Mouse (Mus musculus): Measurements from ENCODE around the gene Dnajb12. TPM values are rescaled to one million over a fixed set of nuclear protein-coding genes. Genes with fewer than 3 reads are reported as not detected.

Gene Dnajb12
- polyA plus RNA-seq, 1 experiment: 20.5 TPM

GRCm38 (mm10) chr10:59886081-59886466 lies 6.7 kb downstream of the Dnajb12 start:
- Histone ChIP-seq H3K27ac (ENCODE audit: control insufficient read depth, insufficient read depth, low read depth, low read length, poor library complexity) (no peak overlapping the region), H3K4me3 (replicated peaks; ENCODE audit: control insufficient read depth, low read depth, low read length) (no peak overlapping the region), H3K4me1 (ENCODE audit: control insufficient read depth, insufficient read depth, low read length) (peaks cover 11% of the 10 kb centered on the region)
- TF ChIP-seq POLR2A (IDR thresholded peaks at IDR 0.05; ENCODE audit: borderline replicate concordance, control insufficient read depth, low read depth, low read length) (no peak), CTCF (IDR thresholded peaks at IDR 0.05; ENCODE audit: control insufficient read depth, insufficient read depth, low read length) (no peak)
- WGBS: 92% methylated on average over 1 of the region's 1 CpGs

- WGBS: 28% methylated on average over 5 of the region's 5 CpGs
- H3K27ac ChIP-seq (ENCODE audit: control insufficient read depth, insufficient read depth, low read depth, low read length, poor library complexity): peak overlapping the region; percentile 58; the same call in 1 of the 2 replicates
- no peak overlapping the region for H3K4me3 ChIP-seq (replicated peaks; ENCODE audit: control insufficient read depth, low read depth, low read length)
- no peak for TF ChIP-seq POLR2A (IDR thresholded peaks at IDR 0.05; ENCODE audit: borderline replicate concordance, control insufficient read depth, low read depth, low read length)
- no peak for TF ChIP-seq CTCF (IDR thresholded peaks at IDR 0.05; ENCODE audit: control insufficient read depth, insufficient read depth, low read length)
- peaks cover 11% of the 10 kb centered on the region for H3K4me1 ChIP-seq (ENCODE audit: control insufficient read depth, insufficient read depth, low read length)
These were observed 8.1 kb downstream of the Dnajb12 start for GRCm38 (mm10) chr10:59887432-59887831.

- Histone ChIP-seq H3K4me1 (ENCODE audit: control insufficient read depth, insufficient read depth, low read length) (peaks cover 11% of the 10 kb centered on the region), H3K27ac (ENCODE audit: control insufficient read depth, insufficient read depth, low read depth, low read length, poor library complexity) (0 out of 2 replicates have a peak overlapping the region, but pooled peaks have one; percentile 50), H3K4me3 (replicated peaks; ENCODE audit: control insufficient read depth, low read depth, low read length) (no peak overlapping the region)
- TF ChIP-seq POLR2A (IDR thresholded peaks at IDR 0.05; ENCODE audit: borderline replicate concordance, control insufficient read depth, low read depth, low read length) (no peak), CTCF (IDR thresholded peaks at IDR 0.05; ENCODE audit: control insufficient read depth, insufficient read depth, low read length) (no peak)
- WGBS: 51% methylated on average over 7 of the region's 7 CpGs
These were observed 10.0 kb downstream of the Dnajb12 start for GRCm38 (mm10) chr10:59889339-59889738.

GRCm38 (mm10) chr10:59889953-59890751 lies 10.8 kb downstream of the Dnajb12 start:
- H3K4me3 ChIP-seq (replicated peaks; ENCODE audit: control insufficient read depth, low read depth, low read length): no peak overlapping the region
- 79% methylated on average over 15 of the region's 15 CpGs for WGBS
- peaks cover 10% of the 10 kb centered on the region for H3K4me1 ChIP-seq (ENCODE audit: control insufficient read depth, insufficient read depth, low read length)
- TF ChIP-seq CTCF (IDR thresholded peaks at IDR 0.05; ENCODE audit: control insufficient read depth, insufficient read depth, low read length): no peak
- TF ChIP-seq POLR2A (IDR thresholded peaks at IDR 0.05; ENCODE audit: borderline replicate concordance, control insufficient read depth, low read depth, low read length): no peak
- no peak overlapping the region for H3K27ac ChIP-seq (ENCODE audit: control insufficient read depth, insufficient read depth, low read depth, low read length, poor library complexity)

- peaks cover 16% of the 10 kb centered on the region for H3K4me1 ChIP-seq (ENCODE audit: control insufficient read depth, insufficient read depth, low read length)
- no peak for TF ChIP-seq POLR2A (IDR thresholded peaks at IDR 0.05; ENCODE audit: borderline replicate concordance, control insufficient read depth, low read depth, low read length)
- TF ChIP-seq CTCF (IDR thresholded peaks at IDR 0.05; ENCODE audit: control insufficient read depth, insufficient read depth, low read length): peak; percentile 99
- 50% methylated on average over 6 of the region's 6 CpGs for WGBS
These were observed 13.6 kb downstream of the Dnajb12 start for GRCm38 (mm10) chr10:59892977-59893376.

GRCm38 (mm10) chr10:59894251-59895160 lies 15.2 kb downstream of the Dnajb12 start:
- 80% methylated on average over 25 of the region's 25 CpGs for WGBS
- H3K4me3 ChIP-seq (replicated peaks; ENCODE audit: control insufficient read depth, low read depth, low read length): no peak overlapping the region
- TF ChIP-seq CTCF (IDR thresholded peaks at IDR 0.05; ENCODE audit: control insufficient read depth, insufficient read depth, low read length) (peak; percentile 97), POLR2A (IDR thresholded peaks at IDR 0.05; ENCODE audit: borderline replicate concordance, control insufficient read depth, low read depth, low read length) (peak; percentile 15; the same call in 1 of the 2 replicates)
- H3K27ac ChIP-seq (ENCODE audit: control insufficient read depth, insufficient read depth, low read depth, low read length, poor library complexity): no peak overlapping the region
- H3K4me1 ChIP-seq (ENCODE audit: control insufficient read depth, insufficient read depth, low read length): peaks cover 18% of the 10 kb centered on the region

More at GRCm38 (mm10) chr10:59892977-59893376, 13.6 kb downstream of the Dnajb12 start:
- no peak overlapping the region for H3K27ac ChIP-seq (ENCODE audit: control insufficient read depth, insufficient read depth, low read depth, low read length, poor library complexity)
- H3K4me3 ChIP-seq (replicated peaks; ENCODE audit: control insufficient read depth, low read depth, low read length): no peak overlapping the region

GRCm38 (mm10) chr10:59895460-59896186 lies 16.3 kb downstream of the Dnajb12 start:
- peak overlapping the region; percentile 16 for H3K27ac ChIP-seq (ENCODE audit: control insufficient read depth, insufficient read depth, low read depth, low read length, poor library complexity)
- 76% methylated on average over 17 of the region's 17 CpGs for WGBS
- TF ChIP-seq CTCF (IDR thresholded peaks at IDR 0.05; ENCODE audit: control insufficient read depth, insufficient read depth, low read length): no peak
- peak overlapping the region; percentile 7 for H3K4me3 ChIP-seq (replicated peaks; ENCODE audit: control insufficient read depth, low read depth, low read length)
- peaks cover 22% of the 10 kb centered on the region for H3K4me1 ChIP-seq (ENCODE audit: control insufficient read depth, insufficient read depth, low read length)
